Mouse (Mus musculus) midbrain, postnatal 0 days (tissue): ENCODE measurements around the gene Prkcg. TPM values are rescaled to one million over a fixed set of nuclear protein-coding genes. Genes with fewer than 3 reads are reported as not detected.
"Not testable (repeated sequence)": the region's sequence is repeated elsewhere in the genome, so short reads cannot be mapped to it uniquely, and the experiment has no call there.

Source experiments
- ATAC-seq: fragments of 200-750 bp; cut with Nextera tagmentation; 2 replicates; pipeline ENCODE4 v1.8.0; 2017; ENCODE audit warnings: moderate number of reproducible peaks, mild to moderate bottlenecking, moderate TSS enrichment, moderate library complexity; ENCODE audit not compliant: low FRiP score
- DNase-seq: peaks from one replicate; pipeline ENCODE4 v3.0.0-alpha.2; 2015; ENCODE audit warnings: low spot score
- H3K27ac ChIP-seq: fragments of 300-500 bp; sonication (generic); 2 replicates; pipeline ENCODE4 v1.5.1; 2014; ENCODE audit warnings: low read depth, mild to moderate bottlenecking, low read length, mixed read lengths
- H3K27me3 ChIP-seq: fragments of 300-500 bp; sonication (generic); 2 replicates; pipeline ENCODE4 v1.6.1; 2014; ENCODE audit warnings: low read length, control low read depth, mixed read lengths; ENCODE audit not compliant: insufficient read depth
- H3K36me3 ChIP-seq: fragments of 300-500 bp; sonication (generic); 2 replicates; pipeline ENCODE4 v1.6.1; 2014; ENCODE audit warnings: low read length, control low read depth, mixed read lengths; ENCODE audit not compliant: insufficient read depth
- H3K4me1 ChIP-seq: fragments of 300-500 bp; sonication (generic); 2 replicates; pipeline ENCODE4 v1.6.1; 2014; ENCODE audit warnings: mild to moderate bottlenecking, control low read depth, antibody characterized with exemption, low read length, mixed read lengths; ENCODE audit not compliant: insufficient read depth
- H3K4me2 ChIP-seq: fragments of 300-500 bp; sonication (generic); 2 replicates; pipeline ENCODE4 v1.6.1; 2014; ENCODE audit warnings: low read depth, mild to moderate bottlenecking, low read length, mixed read lengths; ENCODE audit not compliant: poor library complexity, severe bottlenecking
- H3K4me3 ChIP-seq: fragments of 300-500 bp; sonication (generic); 2 replicates; pipeline ENCODE4 v1.5.1; 2014; ENCODE audit warnings: low read depth, mild to moderate bottlenecking, low read length, moderate library complexity
- H3K9ac ChIP-seq: fragments of 300-500 bp; sonication (generic); replicated peaks from 2 replicates; pipeline ENCODE4 v1.6.1; 2014; ENCODE audit warnings: mild to moderate bottlenecking, low read length, moderate library complexity, mixed read lengths; ENCODE audit not compliant: poor library complexity, severe bottlenecking
- H3K9me3 ChIP-seq: fragments of 300-500 bp; sonication (generic); 2 replicates; pipeline ENCODE4 v1.6.1; 2016; ENCODE audit warnings: low read length, control low read depth
- CTCF ChIP-seq: IDR thresholded peaks from 2 replicates; pipeline ENCODE4 v1.5.1; 2016; ENCODE audit warnings: antibody characterized with exemption, mild to moderate bottlenecking
- WGBS: fragments of 180-500 bp; shearing (Covaris S2); extraction: QIAGEN DNeasy Blood & Tissue Kit; methylation state at CpG from one replicate; pipeline ENCODE4 v1.1.7; 2014; 5-methylcytosine and 5-hydroxymethylcytosine counted together
- polyA plus RNA-seq: library from polyadenylated mRNA; unstranded; fragments of >200 nt; fragmentation: Nextera tagmentation; extraction: Ambion mirVana; gene quantifications from 2 replicates; pipeline ENCODE4 v1.2.1, GENCODE M21; 2015
- total RNA-seq: library from RNA; depleted of rRNA; stranded (reverse); fragments of >200 nt; gene quantifications from 2 replicates; pipeline ENCODE4 v1.2.3, GENCODE M21; 2014

Gene Prkcg
- total and polyA plus RNA-seq, 2 experiments from 2014 or later, result 7.4 to 11.5 TPM

DNA sequence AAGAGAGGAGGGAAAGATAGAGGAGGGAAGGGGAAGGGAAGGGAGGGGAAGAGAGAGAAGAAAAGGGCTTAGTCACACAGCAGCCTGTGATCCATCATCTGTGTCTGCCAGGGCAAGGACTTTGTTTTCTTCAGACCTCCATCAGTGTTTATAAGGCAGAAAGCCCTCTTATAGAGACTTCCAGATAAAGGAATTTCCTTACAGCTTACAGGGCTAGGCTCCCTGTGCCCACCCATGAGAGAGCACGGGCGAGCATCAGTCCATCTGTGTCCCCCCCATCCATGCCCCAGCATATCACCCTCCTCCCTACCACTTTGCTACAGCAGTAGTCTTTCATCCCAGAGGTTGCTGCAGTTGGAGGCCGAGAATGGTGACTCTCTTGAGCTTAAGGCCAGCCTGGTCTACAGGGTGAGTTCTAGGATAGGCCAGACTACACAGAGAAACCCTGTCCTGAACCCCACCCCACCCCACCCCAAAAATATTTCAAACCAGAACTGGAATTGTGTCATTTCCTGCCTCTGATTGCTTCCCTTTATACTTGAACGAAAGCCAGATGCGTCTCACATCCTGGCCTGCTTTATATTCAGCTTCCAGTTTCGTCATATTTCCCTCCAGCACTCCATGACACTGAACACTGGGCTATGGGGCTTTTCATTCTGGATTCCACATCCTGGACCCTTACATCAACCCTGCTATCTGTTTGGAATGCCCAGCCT is 13.4 kb upstream of the Prkcg start:
- H3K4me1 ChIP-seq, result no peaks in the 10 kb centered on the region
- no peak overlapping the region for H3K27ac ChIP-seq
- no peak overlapping the region for H3K9ac ChIP-seq
- ATAC-seq (no peak), DNase-seq (no peak)
- TF ChIP-seq CTCF, result no peak
- no peak overlapping the region for H3K4me2 ChIP-seq
- no peak overlapping the region for H3K4me3 ChIP-seq
- no peaks in the 10 kb centered on the region for H3K27me3 ChIP-seq
- no peaks in the 10 kb centered on the region for H3K9me3 ChIP-seq
- 55% methylated on average over 6 of the region's 6 CpGs for WGBS
- no peaks in the 10 kb centered on the region for H3K36me3 ChIP-seq

DNA sequence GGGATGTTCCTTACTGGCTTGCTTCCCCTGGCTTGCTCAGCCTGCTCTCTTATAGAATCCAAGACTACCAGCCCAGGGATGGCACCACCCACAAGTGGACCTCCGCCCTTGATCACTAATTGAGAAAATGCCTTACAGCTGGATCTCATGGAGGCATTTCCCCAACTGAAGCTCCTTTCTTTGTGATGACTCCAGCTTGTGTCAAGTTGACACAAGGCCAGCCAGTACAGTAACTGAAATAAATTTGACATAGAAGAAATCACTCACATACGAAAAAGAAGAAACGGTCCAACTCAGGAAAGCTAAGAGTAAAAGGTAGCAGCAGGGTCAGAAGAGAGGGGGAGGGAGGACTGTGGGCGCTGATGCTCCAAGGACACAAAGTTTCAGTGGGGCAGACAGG is 12.2 kb upstream of the Prkcg start:
- not testable (repeated sequence) for H3K9ac ChIP-seq, ATAC-seq, H3K9me3 ChIP-seq, H3K36me3 ChIP-seq, H3K4me1 ChIP-seq, DNase-seq, H3K4me3 ChIP-seq, H3K27ac ChIP-seq, H3K4me2 ChIP-seq, H3K27me3 ChIP-seq
- 63% methylated on average over 4 of the region's 4 CpGs for WGBS

DNA sequence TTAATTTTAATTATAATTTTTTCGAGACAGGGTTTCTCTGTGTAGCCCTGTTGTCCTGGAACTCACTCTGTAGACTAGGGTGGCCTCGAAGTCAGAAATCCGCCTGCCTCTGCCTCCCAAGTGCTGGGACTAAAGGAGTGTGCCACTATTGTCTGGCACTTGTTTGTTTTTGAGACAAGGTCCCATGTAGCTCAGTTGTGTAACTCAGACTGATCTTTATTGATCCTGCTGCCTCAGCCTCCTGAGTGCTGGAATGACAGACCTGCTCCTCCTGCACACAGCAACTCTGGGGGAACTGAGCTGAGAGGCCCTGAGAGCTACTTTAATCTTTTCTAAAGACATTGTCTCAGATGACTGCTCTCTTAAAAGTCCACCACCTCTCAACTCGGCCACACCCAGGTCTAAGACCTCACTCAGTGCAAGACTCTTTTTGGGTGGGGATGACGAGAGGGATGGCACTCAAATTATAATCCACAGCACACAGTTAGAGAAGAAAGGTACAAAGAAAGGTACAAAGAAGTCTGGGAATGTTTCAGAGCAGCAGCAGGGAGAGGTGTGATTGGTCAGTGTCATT is 8.8 kb upstream of the Prkcg start:
- no peak for ATAC-seq
- Histone ChIP-seq H3K27me3 (no peaks in the 10 kb centered on the region), H3K4me2 (no peak overlapping the region), H3K36me3 (no peaks in the 10 kb centered on the region), H3K27ac (no peak overlapping the region), H3K9me3 (no peaks in the 10 kb centered on the region), H3K9ac (no peak overlapping the region), H3K4me1 (no peaks in the 10 kb centered on the region), H3K4me3 (no peak overlapping the region)
- DNase-seq, result no peak
- no peak for TF ChIP-seq CTCF
- 63% methylated on average over 5 of the region's 5 CpGs for WGBS

DNA sequence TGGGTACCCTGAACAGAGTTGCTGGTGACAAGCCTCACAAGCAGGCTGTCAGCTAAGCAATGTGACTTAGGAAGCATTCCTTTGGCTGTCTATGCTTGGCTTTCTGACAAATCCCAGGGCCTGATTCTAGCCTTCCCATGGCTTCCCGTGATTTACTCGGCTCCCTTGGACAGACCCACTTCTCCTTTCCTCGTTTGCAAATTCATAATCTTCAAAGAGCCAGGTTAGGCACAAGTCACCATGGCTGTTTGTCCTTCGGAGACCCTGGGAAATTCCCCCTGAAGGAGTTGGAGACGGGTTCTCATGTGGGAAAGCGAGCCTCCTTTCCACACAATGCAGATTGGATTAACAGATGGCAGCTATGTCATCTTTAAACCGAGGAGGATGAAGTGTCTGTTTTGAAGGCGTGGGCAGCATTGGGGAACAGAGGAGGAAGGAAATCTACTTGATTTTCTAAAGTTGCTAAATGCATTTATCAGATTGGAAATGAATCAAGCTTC is 8.3 kb upstream of the Prkcg start:
- Histone ChIP-seq H3K27ac (no peak overlapping the region), H3K4me3 (no peak overlapping the region), H3K36me3 (no peaks in the 10 kb centered on the region), H3K4me1 (no peaks in the 10 kb centered on the region), H3K9me3 (no peaks in the 10 kb centered on the region), H3K27me3 (no peaks in the 10 kb centered on the region), H3K4me2 (no peak overlapping the region), H3K9ac (no peak overlapping the region)
- no peak for TF ChIP-seq CTCF
- DNase-seq (no peak), ATAC-seq (no peak)
- 45% methylated on average over 8 of the region's 8 CpGs for WGBS

DNA sequence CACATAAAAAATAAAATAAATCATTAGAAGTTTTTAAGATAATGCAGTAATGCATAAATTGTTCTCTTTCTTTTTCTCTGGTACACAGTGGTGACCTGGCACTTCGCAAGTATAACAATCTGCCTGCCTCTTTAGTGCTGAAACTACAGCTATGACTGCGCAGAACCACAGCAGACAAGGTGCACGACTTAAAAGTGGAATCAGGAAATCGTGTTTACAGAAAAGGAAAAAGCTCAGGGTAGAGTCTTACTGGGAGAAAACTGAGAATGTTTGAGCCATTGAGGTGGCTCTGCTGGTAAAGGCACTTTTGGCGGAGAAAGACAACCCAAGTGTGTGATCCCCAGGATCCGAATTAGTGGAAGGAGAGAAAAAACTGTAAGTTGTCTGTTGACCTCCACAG is 7.2 kb upstream of the Prkcg start:
- DNase-seq, result no peak
- H3K9me3 ChIP-seq, result no peaks in the 10 kb centered on the region
- H3K4me2 ChIP-seq, result no peak overlapping the region
- H3K27me3 ChIP-seq, result no peaks in the 10 kb centered on the region
- no peak for TF ChIP-seq CTCF
- no peak overlapping the region for H3K27ac ChIP-seq
- no peak for ATAC-seq
- no peak overlapping the region for H3K9ac ChIP-seq
- no peaks in the 10 kb centered on the region for H3K36me3 ChIP-seq
- no peaks in the 10 kb centered on the region for H3K4me1 ChIP-seq
- no peak overlapping the region for H3K4me3 ChIP-seq
- WGBS, result 84% methylated on average over 6 of the region's 6 CpGs

DNA sequence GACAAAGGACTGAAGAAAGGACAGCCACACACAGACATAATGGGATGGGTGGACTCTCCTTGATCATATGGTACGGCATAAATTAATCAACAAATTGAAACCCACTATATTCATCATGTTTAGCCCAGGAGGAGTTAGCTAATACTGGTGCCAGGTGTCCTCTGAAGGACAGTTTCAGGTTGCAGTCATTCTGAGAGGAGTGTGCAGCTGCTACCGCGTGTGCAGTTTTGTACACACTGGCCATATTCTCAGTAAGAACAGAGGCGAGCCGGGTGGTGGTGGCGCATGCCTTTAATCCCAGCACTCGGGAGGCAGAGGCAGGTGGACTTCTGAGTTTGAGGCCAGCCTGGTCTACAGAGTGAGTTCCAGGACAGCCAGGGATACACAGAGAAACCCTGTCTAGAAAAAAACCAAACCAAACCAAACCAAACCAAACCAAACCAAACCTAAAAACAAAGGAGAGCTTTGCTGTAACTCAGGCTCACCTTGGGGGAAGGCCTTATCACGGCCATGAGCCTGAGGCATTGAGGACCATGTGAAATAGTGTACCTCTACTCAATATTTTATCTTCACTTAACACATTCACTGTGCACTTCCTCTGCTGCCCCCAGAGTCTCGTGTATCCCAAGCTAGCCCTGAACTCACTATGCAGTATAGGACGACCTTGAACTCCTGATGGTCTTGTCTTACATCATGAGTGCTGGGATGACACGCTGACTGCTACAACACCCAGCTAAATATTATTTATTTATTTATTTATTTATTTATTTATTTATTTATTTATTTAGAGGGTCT is 5.7 kb upstream of the Prkcg start:
- Histone ChIP-seq H3K9ac (no peak overlapping the region), H3K4me2 (no peak overlapping the region), H3K27ac (no peak overlapping the region), H3K36me3 (no peaks in the 10 kb centered on the region), H3K4me3 (no peak overlapping the region), H3K4me1 (no peaks in the 10 kb centered on the region; the same call in 1 of the 2 replicates), H3K9me3 (no peaks in the 10 kb centered on the region), H3K27me3 (no peaks in the 10 kb centered on the region)
- ATAC-seq (no peak), DNase-seq (no peak)
- no peak for TF ChIP-seq CTCF
- WGBS, result 93% methylated on average over 11 of the region's 11 CpGs
